Mouse (Mus musculus): ENCODE results near the gene Cdh26. TPM values are rescaled to one million over a fixed set of nuclear protein-coding genes. Genes with fewer than 3 reads are reported as not detected.
A peak's percentile ranks its signal among the peaks of the same experiment; 100 is the strongest.

Cdh26 gene
- total RNA-seq (2021), result under 1 TPM in 1 of 2 experiments, not detected in 1; 0.44 TPM
- long read RNA-seq, experiment 1, result 0 reads
- long read RNA-seq, experiment 2, partial matches to known transcripts, result 2 of 2 reads
- long read RNA-seq, experiment 2, other reads (novel, unspliced or antisense), result 0 of 2 reads

GRCm38 (mm10) chr2:178430231-178430630 lies at the start of gene Cdh26:
Cdh26 (plus strand) TSS chr2:178430531.
- no peak for DNase-seq

GRCm38 (mm10) chr2:178407053-178407815 lies 23.1 kb upstream of the Cdh26 start, which contains the start of gene Sycp2:
Sycp2 (minus strand) TSS chr2:178407685.
- DNase-seq, result no peak

GRCm38 (mm10) chr2:178409024-178409423 lies 21.3 kb upstream of the Cdh26 start:
- DNase-seq, result no peak

GRCm38 (mm10) chr2:178410286-178410685 lies 20.0 kb upstream of the Cdh26 start:
- DNase-seq, result peak in 1 of 2 experiments; percentile 37

GRCm38 (mm10) chr2:178412598-178412997 lies 17.7 kb upstream of the Cdh26 start:
- DNase-seq, result peak; percentile 69 to 86

- peak in 1 of 2 experiments; percentile 48 for DNase-seq
Measured at GRCm38 (mm10) chr2:178413081-178413480, 17.2 kb upstream of the Cdh26 start.

GRCm38 (mm10) chr2:178413481-178414260 lies 16.7 kb upstream of the Cdh26 start:
- DNase-seq, result peak; percentile 44 to 57

- peak; percentile 69 to 79 for DNase-seq
Measured at GRCm38 (mm10) chr2:178414261-178415149, 15.8 kb upstream of the Cdh26 start, which contains the start of the genes Ppp1r3d and Fam217b. Ppp1r3d (minus strand) TSS chr2:178414472. Fam217b (plus strand) TSS chr2:178414524.

GRCm38 (mm10) chr2:178415150-178415448 lies 15.2 kb upstream of the Cdh26 start:
- DNase-seq, result no peak

- peak in 1 of 2 experiments; percentile 46 for DNase-seq
Measured at GRCm38 (mm10) chr2:178416427-178416826, 13.9 kb upstream of the Cdh26 start.

- no peak for DNase-seq
Measured at GRCm38 (mm10) chr2:178416970-178417369, 13.4 kb upstream of the Cdh26 start.

- no peak for DNase-seq
Measured at GRCm38 (mm10) chr2:178420576-178420975, 9.8 kb upstream of the Cdh26 start.

- no peak for DNase-seq
Measured at GRCm38 (mm10) chr2:178421603-178422002, 8.7 kb upstream of the Cdh26 start.

GRCm38 (mm10) chr2:178422186-178422585 lies 8.1 kb upstream of the Cdh26 start:
- DNase-seq, result no peak

GRCm38 (mm10) chr2:178423223-178423622 lies 7.1 kb upstream of the Cdh26 start:
- DNase-seq, result no peak

GRCm38 (mm10) chr2:178426229-178426628 lies 4.1 kb upstream of the Cdh26 start:
- no peak for DNase-seq

- DNase-seq, result no peak
Measured at GRCm38 (mm10) chr2:178427181-178427580, 3.1 kb upstream of the Cdh26 start.

- DNase-seq, result no peak
Measured at GRCm38 (mm10) chr2:178428183-178428582, 2.1 kb upstream of the Cdh26 start.

GRCm38 (mm10) chr2:178428676-178429075 lies 1.7 kb upstream of the Cdh26 start:
- DNase-seq, result no peak

- no peak for DNase-seq
Measured at GRCm38 (mm10) chr2:178429426-178429825, 905 bp upstream of the Cdh26 start.

GRCm38 (mm10) chr2:178433495-178433894 lies 3.2 kb downstream of the Cdh26 start:
- DNase-seq, result no peak

- no peak for DNase-seq
Measured at GRCm38 (mm10) chr2:178433903-178434302, 3.6 kb downstream of the Cdh26 start.
